Mouse (Mus musculus) intestine, postnatal 0 days (tissue): ENCODE results near the gene Cpsf4. TPM values are rescaled to one million over a fixed set of nuclear protein-coding genes. Genes with fewer than 3 reads are reported as not detected.
"Not testable (repeated sequence)": the region's sequence is repeated elsewhere in the genome, so short reads cannot be mapped to it uniquely, and the experiment has no call there.

Experiments
- ATAC-seq: fragments of 200-750 bp; cut with Nextera tagmentation; 2 replicates; pipeline ENCODE4 v1.8.0; 2017; ENCODE audit warnings: mild to moderate bottlenecking, moderate TSS enrichment, moderate library complexity
- H3K27ac ChIP-seq: fragments of 300-500 bp; sonication (generic); 2 replicates; pipeline ENCODE4 v1.5.1; 2014; ENCODE audit warnings: mild to moderate bottlenecking, low read depth, low read length, moderate library complexity
- H3K27me3 ChIP-seq: fragments of 300-500 bp; sonication (generic); replicated peaks from 2 replicates; pipeline ENCODE4 v1.6.1; 2014; ENCODE audit warnings: low read length, mixed read lengths; ENCODE audit not compliant: control insufficient read depth, insufficient read depth
- H3K36me3 ChIP-seq: fragments of 300-500 bp; sonication (generic); 2 replicates; pipeline ENCODE4 v1.6.1; 2014; ENCODE audit warnings: mild to moderate bottlenecking, moderate library complexity; ENCODE audit not compliant: control insufficient read depth, insufficient read depth
- H3K4me1 ChIP-seq: fragments of 300-500 bp; sonication (generic); replicated peaks from 2 replicates; pipeline ENCODE4 v1.6.1; 2014; ENCODE audit warnings: antibody characterized with exemption, low read length, mixed read lengths; ENCODE audit not compliant: control insufficient read depth, insufficient read depth
- H3K4me2 ChIP-seq: fragments of 300-500 bp; sonication (generic); replicated peaks from 2 replicates; pipeline ENCODE4 v1.6.1; 2014; ENCODE audit warnings: low read depth, mild to moderate bottlenecking, moderate library complexity
- H3K4me3 ChIP-seq: fragments of 300-500 bp; sonication (generic); 2 replicates; pipeline ENCODE4 v1.5.1; 2014; ENCODE audit warnings: low read depth, low read length
- H3K9ac ChIP-seq: fragments of 300-500 bp; sonication (generic); 2 replicates; pipeline ENCODE4 v1.6.1; 2014; ENCODE audit warnings: mild to moderate bottlenecking, low read depth, low read length
- H3K9me3 ChIP-seq: fragments of 300-500 bp; sonication (generic); 2 replicates; pipeline ENCODE4 v1.6.1; 2016; ENCODE audit warnings: mixed run types; ENCODE audit not compliant: control insufficient read depth
- CTCF ChIP-seq: sonication (generic); IDR thresholded peaks from 2 replicates; pipeline ENCODE4 v1.5.1; 2016; ENCODE audit warnings: low read depth, mild to moderate bottlenecking, control low read depth, antibody characterized with exemption, moderate library complexity
- WGBS: fragments of 180-500 bp; shearing (Covaris S2); extraction: QIAGEN DNeasy Blood & Tissue Kit; methylation state at CpG from one replicate; pipeline ENCODE4 v1.1.7; 2014; 5-methylcytosine and 5-hydroxymethylcytosine counted together
- polyA plus RNA-seq: library from polyadenylated mRNA; unstranded; fragments of >200 nt; fragmentation: Nextera tagmentation; extraction: Ambion mirVana; gene quantifications from 2 replicates; pipeline ENCODE4 v1.2.1, GENCODE M21; 2015

Gene Cpsf4
- polyA plus RNA-seq, 1 experiment from 2014 or later, result 23.1 TPM

GRCm38 (mm10) chr5:145203936-145204691, 37.1 kb downstream of the Cpsf4 start, which contains the start of gene Zkscan5:
Gene Zkscan5 (plus strand): TSS chr5:145204562.
- WGBS, result 0% methylated on average over 22 of the region's 22 CpGs
- ATAC-seq, result peak; percentile 95
- peak within 1 kb of the TSS; percentile 58 for H3K4me3 ChIP-seq
- H3K27me3 ChIP-seq, result no peaks in the 10 kb centered on the region
- H3K9me3 ChIP-seq, result no peaks in the 10 kb centered on the region
- TF ChIP-seq CTCF, result peak; percentile 31; the same call in 1 of the 2 replicates
- 0 out of 2 replicates have a peak, but pooled peaks cover under 1% of the 10 kb centered on the region for H3K36me3 ChIP-seq
- peak within 1 kb of the TSS; percentile 88 for H3K27ac ChIP-seq
- H3K4me2 ChIP-seq, result peak within 1 kb of the TSS; percentile 69
- peak within 1 kb of the TSS; percentile 37; the same call in 1 of the 2 replicates for H3K9ac ChIP-seq
- H3K4me1 ChIP-seq, result no peaks in the 10 kb centered on the region; the same call in 1 of the 2 replicates

GRCm38 (mm10) chr5:145205041-145205440, 38.0 kb downstream of the Cpsf4 start:
- no peak for ATAC-seq
- Histone ChIP-seq H3K9ac (peak overlapping the region; percentile 37; the same call in 1 of the 2 replicates), H3K36me3 (0 out of 2 replicates have a peak, but pooled peaks cover under 1% of the 10 kb centered on the region), H3K27ac (peak overlapping the region; percentile 46; the same call in 1 of the 2 replicates), H3K27me3 (no peaks in the 10 kb centered on the region), H3K4me2 (peak overlapping the region; percentile 69), H3K4me3 (peak overlapping the region; percentile 58), H3K4me1 (no peaks in the 10 kb centered on the region; the same call in 1 of the 2 replicates), H3K9me3 (no peaks in the 10 kb centered on the region)
- no peak for TF ChIP-seq CTCF
- 12% methylated on average over 9 of the region's 9 CpGs for WGBS

GRCm38 (mm10) chr5:145207385-145207784, 40.4 kb downstream of the Cpsf4 start:
- Histone ChIP-seq H3K4me2 (no peak overlapping the region), H3K27me3 (no peaks in the 10 kb centered on the region), H3K4me1 (no peaks in the 10 kb centered on the region; the same call in 1 of the 2 replicates), H3K4me3 (no peak overlapping the region), H3K9me3 (no peaks in the 10 kb centered on the region), H3K27ac (no peak overlapping the region), H3K36me3 (peaks cover 23% of the 10 kb centered on the region), H3K9ac (no peak overlapping the region)
- no peak for ATAC-seq
- 93% methylated on average over 6 of the region's 6 CpGs for WGBS
- no peak for TF ChIP-seq CTCF

- no peaks in the 10 kb centered on the region for H3K9me3 ChIP-seq
- H3K36me3 ChIP-seq, result peaks cover 29% of the 10 kb centered on the region
- H3K27ac ChIP-seq, result no peak overlapping the region
- WGBS, result 74% methylated on average over 5 of the region's 6 CpGs
- no peak overlapping the region for H3K9ac ChIP-seq
- H3K4me3 ChIP-seq, result no peak overlapping the region
- TF ChIP-seq CTCF, result no peak
- ATAC-seq, result no peak
- H3K4me1 ChIP-seq, result no peaks in the 10 kb centered on the region; the same call in 1 of the 2 replicates
- no peaks in the 10 kb centered on the region for H3K27me3 ChIP-seq
- H3K4me2 ChIP-seq, result no peak overlapping the region
These were observed 40.9 kb downstream of the Cpsf4 start for GRCm38 (mm10) chr5:145207954-145208353.

GRCm38 (mm10) chr5:145208391-145208790, 41.4 kb downstream of the Cpsf4 start:
- not testable (repeated sequence) for H3K4me3 ChIP-seq, H3K4me2 ChIP-seq, H3K4me1 ChIP-seq, H3K27me3 ChIP-seq, H3K9ac ChIP-seq, H3K9me3 ChIP-seq, H3K27ac ChIP-seq, ATAC-seq
- WGBS, result 35% methylated on average over 11 of the region's 11 CpGs
- peaks cover 30% of the 10 kb centered on the region for H3K36me3 ChIP-seq

- H3K4me1 ChIP-seq, result no peaks in the 10 kb centered on the region
- no peak for TF ChIP-seq CTCF
- H3K36me3 ChIP-seq, result peaks cover 30% of the 10 kb centered on the region
- H3K27me3 ChIP-seq, result no peaks in the 10 kb centered on the region
- no peak overlapping the region for H3K4me2 ChIP-seq
- no peak overlapping the region for H3K9ac ChIP-seq
- no peaks in the 10 kb centered on the region for H3K9me3 ChIP-seq
- H3K4me3 ChIP-seq, result no peak overlapping the region
- 97% methylated on average over 4 of the region's 4 CpGs for WGBS
- no peak for ATAC-seq
- no peak overlapping the region for H3K27ac ChIP-seq
These were observed 44.3 kb downstream of the Cpsf4 start for GRCm38 (mm10) chr5:145211340-145211739.
